Mouse (Mus musculus) adrenal gland, adult 18-20 months (tissue): ENCODE measurements around the gene Ankfn1. TPM values are rescaled to one million over a fixed set of nuclear protein-coding genes. Genes with fewer than 3 reads are reported as not detected.
A peak's percentile ranks its signal among the peaks of the same experiment; 100 is the strongest.

ENCODE experiments used
- DNase-seq, 2 experiments: peaks; one replicate each; pipeline ENCODE4 v3.0.0; 2021 to 2022; ENCODE audit warnings: low spot score in 2 of 2
- total RNA-seq, 2 experiments: library from RNA; stranded (reverse); gene quantifications; 1 replicate in 1 of 2; 2 replicates in 1 of 2; pipeline ENCODE4 v1.2.3; 2021

Ankfn1 gene
- total RNA-seq, 2 experiments from 2014 or later: 0.26 to 0.27 TPM

DNA sequence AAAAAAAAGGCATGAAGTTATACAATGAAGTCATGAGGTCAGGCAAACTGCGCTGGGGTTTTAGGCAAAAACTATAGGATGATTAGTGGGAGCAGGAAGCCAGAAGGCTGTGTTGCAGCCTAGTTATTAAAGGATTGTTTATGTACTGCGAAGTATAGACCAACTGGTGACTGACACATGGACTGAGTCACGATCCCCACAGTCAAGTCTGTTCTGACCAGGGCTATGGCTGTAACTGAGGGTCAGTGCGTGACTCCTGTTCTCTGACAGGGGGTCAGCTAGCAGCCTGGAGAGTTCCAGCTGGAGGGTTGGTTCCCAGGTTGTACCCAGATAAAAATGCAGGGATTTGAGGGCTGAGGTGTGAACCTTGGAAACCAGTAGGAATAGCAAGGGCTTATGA, 301.4 kb downstream of the Ankfn1 start:
- DNase-seq: no peak

GRCm38 (mm10) chr11:89472871-89473270, 304.6 kb downstream of the Ankfn1 start:
- DNase-seq: no peak

DNA sequence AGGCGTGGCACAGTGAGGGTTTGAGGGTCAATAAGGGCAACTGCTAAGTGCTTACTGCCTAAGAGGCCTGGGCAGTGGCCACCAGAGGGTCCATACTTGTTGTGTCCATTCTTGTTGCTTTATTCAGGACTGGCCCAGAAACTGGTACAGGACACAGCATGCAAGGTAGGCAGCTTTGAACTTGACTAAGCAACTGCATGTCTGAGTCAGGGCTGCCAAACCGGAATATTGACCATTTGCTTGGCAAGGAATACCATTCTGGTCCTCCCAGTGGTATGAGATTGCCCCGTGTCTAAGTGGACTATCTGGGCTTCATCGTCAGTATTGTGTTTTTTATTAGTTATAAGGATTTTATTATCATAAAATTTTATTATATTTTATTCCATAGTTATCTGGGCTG, 312.1 kb downstream of the Ankfn1 start:
- DNase-seq: no peak

GRCm38 (mm10) chr11:89462216-89462615, 315.2 kb downstream of the Ankfn1 start:
- DNase-seq: no peak

- no peak for DNase-seq
Observed at GRCm38 (mm10) chr11:89459437-89459836, 318.0 kb downstream of the Ankfn1 start.

GRCm38 (mm10) chr11:89455647-89456231, 321.7 kb downstream of the Ankfn1 start:
- DNase-seq: no peak

- DNase-seq: no peak
Observed at GRCm38 (mm10) chr11:89454702-89455101, 322.8 kb downstream of the Ankfn1 start.

DNA sequence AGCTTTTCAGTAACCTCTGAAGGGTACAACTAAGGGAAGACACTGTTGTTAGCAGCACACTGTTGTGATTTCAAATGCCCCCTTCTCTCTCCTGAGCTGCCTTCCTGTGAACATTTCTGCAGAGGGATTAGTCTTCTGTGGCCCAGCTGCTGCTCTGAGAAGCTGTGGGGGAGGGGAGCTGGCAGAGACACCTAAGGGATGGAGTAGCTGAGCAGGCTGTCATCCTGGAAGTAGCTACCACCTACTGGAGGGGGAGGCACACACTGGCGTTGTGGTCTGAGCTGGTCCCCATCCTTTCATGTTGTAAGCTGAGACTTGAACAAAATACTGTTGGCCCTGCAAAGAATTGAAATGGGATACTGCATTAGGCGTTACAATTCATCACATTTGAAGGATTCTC, 324.6 kb downstream of the Ankfn1 start:
- no peak for DNase-seq

GRCm38 (mm10) chr11:89450406-89450805, 327.0 kb downstream of the Ankfn1 start:
- no peak for DNase-seq

- DNase-seq: no peak
Observed at GRCm38 (mm10) chr11:89448986-89449385, 328.5 kb downstream of the Ankfn1 start.

- DNase-seq: no peak
Observed at GRCm38 (mm10) chr11:89447477-89447876, 330.0 kb downstream of the Ankfn1 start.

DNA sequence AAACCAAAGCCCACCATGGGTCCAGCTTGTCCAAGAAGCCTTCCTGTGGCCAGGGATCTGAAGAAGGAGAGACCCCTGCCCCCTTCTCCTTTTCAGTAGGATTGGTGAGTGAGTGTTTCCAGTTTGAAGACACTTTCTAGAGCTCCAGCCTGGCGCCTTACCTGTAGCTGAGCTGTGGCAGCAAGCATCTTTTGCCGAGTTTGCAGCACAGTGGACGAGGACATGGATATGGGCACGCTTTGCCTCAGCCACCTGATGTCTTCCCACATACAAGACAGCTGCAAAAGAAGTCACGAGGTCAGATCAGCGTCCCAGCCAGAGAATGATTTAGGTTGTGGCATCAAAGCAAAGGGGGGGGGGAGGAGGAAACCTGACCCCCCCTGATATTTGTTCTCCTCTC, 336.9 kb downstream of the Ankfn1 start:
- no peak for DNase-seq

GRCm38 (mm10) chr11:89424358-89424757, 353.1 kb downstream of the Ankfn1 start:
- DNase-seq: peak; percentile 25 to 26

GRCm38 (mm10) chr11:89422637-89423036, 354.8 kb downstream of the Ankfn1 start:
- no peak for DNase-seq

DNA sequence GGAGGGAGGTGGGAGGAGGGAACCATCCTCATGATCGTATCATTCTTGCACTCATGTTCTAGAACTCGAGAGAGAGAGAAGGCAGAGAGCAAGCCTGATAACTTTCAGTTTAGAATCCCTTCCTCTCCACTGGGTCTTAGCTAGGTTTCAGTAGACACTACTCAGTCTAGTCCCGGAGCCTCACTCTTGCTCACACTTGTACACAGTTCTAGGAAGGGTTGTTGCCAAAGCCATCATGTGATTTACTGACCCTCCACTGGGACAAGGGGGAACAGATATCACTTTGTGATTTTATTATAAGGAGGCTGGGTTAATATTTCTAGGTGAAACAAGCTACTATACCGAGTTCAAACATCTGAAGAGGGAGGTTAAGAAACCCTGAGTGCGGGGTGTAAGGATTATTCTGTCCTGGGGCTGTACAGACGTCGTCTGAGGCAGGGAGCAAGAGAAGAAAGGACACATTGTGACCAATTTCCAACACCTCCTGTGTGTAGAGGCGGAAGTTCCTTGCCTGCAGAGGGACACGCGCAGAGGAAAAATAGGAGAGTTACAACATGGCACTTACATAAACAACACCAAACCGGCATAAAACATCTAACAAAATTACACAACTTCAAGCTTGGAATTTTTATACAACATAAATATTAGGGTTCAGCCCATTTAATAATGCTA, 356.6 kb downstream of the Ankfn1 start:
- DNase-seq: no peak

- no peak for DNase-seq
Observed at GRCm38 (mm10) chr11:89419863-89420262, 357.6 kb downstream of the Ankfn1 start.

DNA sequence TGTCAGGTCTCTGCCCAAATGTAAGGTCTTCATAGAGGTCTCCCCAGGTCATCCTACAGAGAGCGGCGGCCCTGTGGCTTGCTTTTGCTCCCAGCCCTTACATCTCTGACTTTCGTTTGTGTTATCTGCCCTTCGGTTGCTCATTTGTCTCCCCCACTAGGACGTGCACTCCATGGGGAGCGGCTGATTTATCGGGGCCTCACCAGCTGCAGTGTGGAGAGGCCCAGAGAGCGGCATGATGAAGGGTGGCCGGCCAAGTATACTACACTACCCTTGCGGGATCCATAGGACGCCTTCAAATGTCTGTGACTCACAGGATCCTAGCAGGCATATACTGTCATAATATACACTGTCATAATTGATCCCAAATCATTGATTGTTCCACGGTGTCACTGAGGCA, 358.8 kb downstream of the Ankfn1 start:
- DNase-seq: no peak

DNA sequence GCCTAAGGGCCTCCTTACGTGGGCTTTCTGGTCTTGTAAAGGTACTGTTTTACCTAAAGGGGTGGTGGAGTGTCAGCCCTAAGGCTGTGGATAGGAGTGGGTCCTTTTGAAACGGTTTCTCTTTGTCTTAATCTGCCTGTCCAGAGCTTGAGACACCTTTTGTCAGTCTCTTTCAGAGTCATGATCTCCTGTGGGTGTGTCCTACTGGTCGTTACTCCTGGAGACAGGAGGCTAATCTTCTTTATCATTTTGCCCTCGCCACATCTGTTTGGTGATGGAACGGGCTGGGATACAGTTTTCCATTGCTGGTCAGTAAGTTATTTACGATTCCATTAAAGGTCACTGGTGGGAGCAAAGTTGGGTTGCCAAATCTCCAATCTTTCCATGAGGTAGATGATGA, 360.7 kb downstream of the Ankfn1 start:
- DNase-seq: no peak

DNA sequence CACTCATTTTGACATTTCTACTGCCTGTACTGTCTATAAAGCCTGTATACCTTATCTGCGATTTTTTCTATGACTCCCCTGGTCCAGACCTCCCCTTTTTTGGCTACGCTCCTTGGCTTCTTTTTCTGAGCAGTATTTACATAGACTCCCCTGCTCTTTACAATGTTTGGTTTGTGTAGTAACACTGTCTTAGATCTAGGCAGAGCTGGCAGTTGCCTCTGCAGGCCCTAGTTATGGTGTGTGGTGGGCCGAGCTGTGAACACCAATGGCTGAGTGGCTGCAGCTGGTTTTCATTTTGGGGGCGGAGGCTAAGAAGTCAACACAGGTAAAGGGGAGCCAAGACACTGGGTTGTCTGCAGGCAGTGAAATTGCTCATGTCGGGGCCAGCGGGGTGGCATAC, 368.7 kb downstream of the Ankfn1 start:
- no peak for DNase-seq

DNA sequence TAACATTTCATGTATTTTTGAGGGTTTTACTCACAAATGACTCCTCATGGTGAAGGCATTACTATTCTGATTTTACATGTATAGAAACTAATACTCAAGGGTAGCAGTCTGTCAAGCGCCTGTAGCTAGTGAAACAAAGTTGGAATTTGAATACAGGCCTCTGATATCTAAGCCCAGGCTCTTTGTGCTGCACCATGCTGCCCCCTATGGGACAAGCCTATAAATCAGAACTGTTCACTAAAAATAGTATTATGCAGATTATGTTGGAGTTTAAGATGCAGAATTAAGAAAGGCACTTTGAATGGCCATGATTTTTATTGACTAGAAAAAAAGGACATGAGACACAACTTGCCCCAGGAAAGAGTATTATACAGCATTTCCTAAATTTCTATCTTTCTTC, 373.0 kb downstream of the Ankfn1 start:
- DNase-seq: peak; percentile 7 to 26

- no peak for DNase-seq
Observed at GRCm38 (mm10) chr11:89403436-89403835, 374.0 kb downstream of the Ankfn1 start.

GRCm38 (mm10) chr11:89388851-89389250, 388.6 kb downstream of the Ankfn1 start:
- DNase-seq: no peak

- DNase-seq: no peak
Observed at GRCm38 (mm10) chr11:89382634-89383009, 394.8 kb downstream of the Ankfn1 start.
